Mouse (Mus musculus): ENCODE data around the gene Prkca. TPM values are rescaled to one million over a fixed set of nuclear protein-coding genes. Genes with fewer than 3 reads are reported as not detected.

The Prkca gene
- total RNA-seq, 4 experiments from 2014 or later = 28.2 to 38.1 (median 33.4) TPM

DNA sequence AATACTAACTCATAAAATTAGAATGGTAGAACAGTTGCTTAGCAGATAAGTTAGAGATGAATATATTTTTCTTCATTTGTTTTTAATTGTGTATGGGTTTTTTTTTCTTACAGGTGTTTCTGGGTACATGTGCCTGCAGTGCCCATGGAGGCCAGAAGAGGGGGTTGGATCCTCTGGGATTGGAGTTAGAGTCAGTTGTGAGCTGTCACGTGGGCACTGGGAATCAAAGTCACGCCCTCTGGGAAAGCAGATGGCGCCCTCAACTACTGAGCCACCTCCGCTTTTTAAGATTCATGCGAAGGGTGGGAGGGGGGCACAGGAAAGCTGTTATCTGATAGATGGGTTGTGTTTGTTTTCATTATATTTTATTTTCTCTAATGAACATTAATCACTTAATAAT lies 131.1 kb downstream of the Prkca start:
- DNase-seq (ENCODE audit: low spot score) = no peak

DNA sequence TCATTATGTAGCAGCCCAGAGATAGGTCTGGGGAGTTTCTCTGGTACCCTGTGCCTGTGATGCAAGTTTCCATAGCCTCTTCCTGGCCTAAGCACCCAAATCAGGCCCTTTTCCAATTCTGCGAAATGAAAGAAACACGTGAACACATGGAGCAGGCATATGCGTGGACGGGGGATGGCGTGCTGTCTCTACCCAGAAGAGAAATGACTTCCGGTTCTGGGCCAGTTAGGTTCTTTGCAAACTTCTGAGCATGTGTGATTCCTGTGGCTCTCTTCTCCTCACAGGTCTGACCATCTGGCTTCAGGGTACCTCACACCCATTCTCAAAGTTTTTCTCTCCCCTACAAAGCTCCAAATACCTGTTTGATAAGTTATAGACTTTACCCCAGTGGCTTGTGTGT lies 131.7 kb downstream of the Prkca start:
- DNase-seq (ENCODE audit: low spot score) = no peak

DNA sequence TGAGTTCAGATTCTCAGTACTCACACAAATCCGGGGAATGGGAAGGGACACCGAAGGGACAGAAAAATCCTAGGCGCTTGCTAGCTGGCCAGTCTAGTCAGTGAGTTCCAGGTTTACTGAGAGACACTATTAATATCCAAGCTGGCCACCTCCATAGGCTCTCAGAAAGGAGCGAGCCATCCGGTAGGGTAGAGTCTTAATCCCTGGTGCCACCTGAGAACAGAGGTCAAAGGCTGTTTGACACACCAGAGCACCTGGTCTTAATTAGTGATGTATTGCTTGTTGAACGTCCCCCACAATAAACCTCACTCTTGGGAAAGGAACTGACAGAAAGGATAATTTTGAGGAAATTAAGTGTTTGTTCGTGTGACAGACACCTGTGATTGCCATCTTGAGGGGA lies 133.0 kb downstream of the Prkca start:
- DNase-seq (ENCODE audit: low spot score) = no peak

DNA sequence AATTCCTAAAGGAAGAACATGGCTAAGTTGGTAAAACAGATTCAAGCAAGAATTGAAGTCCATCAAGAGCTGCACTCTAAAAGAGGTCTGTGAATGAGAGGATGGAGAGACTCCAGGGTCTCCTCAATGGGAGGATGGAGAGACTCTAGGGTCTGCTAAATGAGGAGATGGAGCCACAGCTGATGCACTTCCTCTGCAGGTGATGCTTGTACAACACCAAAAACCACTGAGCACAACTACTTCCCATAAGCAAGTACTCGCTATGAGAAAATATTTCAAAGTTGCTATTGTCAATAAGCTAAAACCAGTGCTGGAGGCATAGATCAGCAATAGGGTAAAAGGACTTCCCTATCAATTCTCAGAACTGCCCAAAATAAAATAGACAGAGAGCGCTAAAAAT lies 137.1 kb downstream of the Prkca start:
- no peak for DNase-seq (ENCODE audit: low spot score)

DNA sequence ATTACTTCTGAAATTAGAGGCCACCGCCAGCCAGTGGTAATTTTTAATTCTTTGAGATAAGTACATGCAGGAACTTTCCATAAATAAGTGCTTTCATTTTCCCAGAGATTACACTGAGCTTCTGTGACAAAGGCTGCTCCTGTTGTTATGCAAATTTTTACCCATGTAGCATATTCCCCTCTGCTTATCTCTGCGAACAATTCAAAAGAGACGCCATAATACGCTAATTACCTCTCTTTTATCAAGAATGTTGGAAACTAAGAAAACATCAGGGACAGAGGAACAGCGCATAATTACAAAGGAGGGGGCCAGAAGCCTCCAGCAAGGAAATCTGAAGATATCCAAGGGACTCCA lies 138.9 kb downstream of the Prkca start:
- no peak for DNase-seq (ENCODE audit: low spot score)

DNA sequence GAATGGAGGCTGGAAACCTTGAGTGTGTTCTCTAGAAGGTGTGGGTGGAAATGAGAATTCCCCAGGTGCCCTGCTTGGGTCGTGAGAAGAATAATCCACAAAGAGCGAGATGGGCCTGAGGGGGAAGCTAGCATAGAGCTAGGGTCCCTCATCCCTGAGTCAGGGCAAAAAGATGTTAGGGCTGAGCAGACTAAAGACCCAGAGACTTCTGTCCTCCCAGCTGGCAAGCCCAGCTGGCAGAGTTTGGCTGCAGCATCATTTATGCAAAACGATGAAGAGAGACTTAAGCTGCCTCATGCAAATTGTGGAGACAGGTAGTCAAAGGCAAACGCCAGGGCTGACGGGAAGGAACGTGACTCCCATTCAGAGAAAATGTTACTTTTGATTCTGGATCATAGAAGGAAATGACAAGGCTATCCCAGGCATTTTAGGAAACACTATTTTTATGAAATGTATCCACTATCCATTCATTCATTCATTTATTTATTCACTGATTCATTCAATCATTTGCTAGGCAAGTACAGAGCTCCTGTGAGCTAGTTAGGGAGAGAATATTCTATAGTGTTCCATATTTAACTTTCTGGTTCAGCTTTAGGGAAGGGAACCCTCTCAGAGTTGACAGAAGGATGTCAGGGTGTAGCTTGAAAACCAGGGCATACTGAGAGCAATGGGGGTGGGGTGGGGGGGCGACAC lies 139.4 kb downstream of the Prkca start:
- DNase-seq (ENCODE audit: low spot score) = no peak

DNA sequence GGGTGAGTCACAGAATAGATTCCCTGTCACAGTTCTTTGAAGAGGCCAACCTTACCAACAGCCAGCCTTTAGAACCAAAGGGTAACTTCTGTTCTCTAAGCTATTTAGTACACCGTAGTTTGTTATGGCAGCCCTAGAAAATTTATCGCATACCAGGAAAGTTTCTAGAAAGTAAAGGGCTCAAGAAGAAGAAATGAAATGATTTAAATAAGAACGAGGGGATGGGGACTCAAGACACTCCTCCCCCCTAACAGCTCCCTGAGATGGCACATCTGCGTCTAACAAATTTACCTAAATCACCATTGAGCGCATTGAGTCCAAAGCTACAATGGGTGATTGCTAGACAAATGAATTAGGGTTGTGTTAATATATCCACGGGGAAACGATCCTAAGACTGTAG lies 140.9 kb downstream of the Prkca start:
- no peak for DNase-seq (ENCODE audit: low spot score)

DNA sequence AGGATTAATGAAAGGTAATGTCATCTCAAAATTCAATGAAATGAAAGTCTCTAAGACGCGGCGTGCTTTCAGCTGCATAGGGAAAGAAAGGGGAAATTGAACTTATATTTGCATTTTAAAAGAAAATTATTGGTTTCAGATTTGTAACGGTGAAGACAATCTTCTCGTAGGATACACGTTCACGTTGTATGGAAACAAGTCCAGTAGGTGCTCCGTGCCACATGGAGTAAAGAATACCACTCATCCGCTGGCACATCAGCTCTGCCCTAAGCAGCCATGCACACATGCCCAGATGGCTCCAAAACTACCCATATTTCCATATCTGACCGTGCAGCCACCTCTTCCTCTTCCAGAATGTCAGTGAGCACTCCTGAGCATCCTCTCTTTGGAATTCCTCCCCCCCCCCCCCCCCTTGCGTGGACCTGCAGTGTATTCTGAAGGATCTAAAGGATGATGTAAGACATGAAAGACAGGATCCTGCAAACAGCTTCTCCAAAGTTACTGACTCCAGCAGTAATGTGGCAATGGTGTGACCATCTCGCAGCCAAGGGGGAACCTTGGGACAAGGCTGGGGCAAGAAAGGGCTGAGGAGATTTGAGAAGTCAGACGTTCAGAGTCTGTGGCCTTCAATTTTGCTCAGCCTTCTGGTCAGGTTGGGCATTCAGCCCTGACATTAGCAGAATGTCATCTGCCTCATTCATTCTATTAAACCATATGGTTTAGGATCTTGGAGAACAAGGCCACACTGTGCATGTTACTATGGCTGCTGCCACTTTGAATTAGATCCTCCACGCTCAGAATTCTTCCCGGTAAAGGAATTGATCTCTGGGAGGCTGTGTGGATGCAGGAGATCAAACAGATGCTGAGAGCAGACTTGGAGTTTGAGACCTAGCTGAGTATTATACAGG lies 142.8 kb downstream of the Prkca start:
- DNase-seq (ENCODE audit: low spot score) = no peak

DNA sequence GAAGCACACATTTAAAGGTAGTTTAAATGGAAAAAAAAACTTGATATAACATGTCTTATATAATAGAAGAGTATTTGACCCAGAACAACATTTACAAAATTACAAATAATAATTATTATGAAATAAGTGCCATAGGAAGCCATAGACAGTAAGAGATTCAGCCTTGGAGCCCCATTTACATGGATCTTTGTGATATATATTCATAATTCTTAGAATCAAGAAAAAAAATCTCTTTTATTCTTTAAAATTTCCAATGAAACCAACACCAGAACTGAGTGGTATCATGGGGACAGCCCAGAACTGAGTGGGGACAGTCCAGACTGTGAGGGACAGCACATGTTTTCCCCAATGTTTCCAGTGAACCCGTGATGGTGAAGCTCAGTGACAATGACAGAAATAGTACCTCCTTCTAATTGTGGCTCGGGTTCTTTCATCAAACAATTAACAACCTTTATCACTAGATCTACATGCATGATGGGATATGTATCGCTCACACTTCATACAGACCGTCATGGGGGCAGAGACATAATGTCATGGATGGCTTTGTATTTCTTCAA lies 144.2 kb downstream of the Prkca start:
- no peak for DNase-seq (ENCODE audit: low spot score)

DNA sequence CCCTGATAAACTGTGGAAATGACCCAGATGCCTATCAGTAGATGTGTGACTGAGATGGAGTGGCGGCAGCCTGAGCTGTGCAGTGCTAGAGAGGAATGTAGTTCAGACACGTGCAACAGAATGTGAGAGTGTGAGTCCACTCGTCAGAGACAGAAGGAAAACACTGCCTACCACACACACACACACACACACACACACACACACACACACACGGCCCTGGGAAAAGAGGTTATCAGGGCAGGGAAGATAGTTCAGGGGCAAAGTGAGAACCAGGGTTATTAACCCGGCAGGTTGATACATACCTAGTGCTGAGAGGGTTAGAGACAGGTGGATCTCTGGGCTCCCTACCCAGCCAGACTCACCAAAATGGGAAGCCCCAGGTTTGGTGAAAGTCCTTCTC lies 145.1 kb downstream of the Prkca start:
- DNase-seq (ENCODE audit: low spot score) = no peak

DNA sequence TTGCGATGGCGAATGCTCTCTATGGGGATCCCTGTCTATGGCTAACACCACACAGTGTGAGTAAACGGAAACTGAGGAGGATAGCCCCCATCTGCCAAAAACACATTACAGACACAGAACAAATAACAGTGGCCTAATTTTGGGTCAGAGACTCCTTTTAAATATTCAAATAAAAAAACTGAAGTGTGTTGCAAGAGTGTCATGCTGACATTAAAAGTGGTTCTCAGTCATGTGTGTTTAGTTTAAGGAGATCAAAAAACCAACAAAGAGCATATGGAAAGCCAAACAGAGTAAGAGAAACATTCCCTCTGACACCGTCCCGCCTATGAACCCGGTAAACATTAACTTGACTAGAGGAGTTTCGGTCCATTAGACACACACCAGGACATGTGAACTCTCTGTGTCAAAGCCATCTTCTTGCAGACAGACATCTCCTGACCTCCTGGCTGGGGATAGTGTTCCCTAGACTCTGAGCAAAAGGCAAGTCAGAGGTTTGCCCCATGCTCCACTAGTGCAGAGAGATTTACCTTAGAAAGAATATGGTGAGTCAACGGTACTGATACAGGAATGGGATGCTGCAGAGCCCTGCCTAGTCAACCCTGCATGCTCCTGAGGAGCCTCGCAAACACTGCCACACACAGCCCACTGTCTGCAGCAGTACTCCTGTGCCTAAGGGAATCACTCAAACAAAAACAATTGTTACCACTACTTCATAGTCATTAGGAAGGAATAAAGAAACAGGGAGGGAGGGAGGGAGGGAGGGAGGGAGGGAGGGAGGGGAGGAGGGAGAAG lies 146.1 kb downstream of the Prkca start:
- DNase-seq (ENCODE audit: low spot score) = no peak

DNA sequence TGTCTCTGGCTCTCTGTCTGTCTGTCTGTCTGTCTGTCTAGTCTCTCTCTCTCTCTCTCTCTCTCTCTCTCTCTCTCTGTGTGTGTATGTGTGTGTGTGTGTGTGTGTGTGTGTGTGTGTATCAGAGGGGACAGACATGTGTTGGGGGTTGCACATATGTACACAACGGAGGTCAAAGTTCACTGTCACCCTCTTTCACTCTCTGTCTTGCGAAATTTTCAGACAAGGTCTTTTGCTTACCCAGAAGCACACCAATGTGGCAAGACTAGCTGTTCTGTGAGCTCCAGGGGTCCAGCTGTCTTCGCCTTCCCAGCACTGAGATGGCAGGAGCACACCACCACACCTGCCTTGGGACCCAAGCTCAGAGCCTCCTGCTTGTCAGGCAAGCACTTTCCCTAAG lies 146.9 kb downstream of the Prkca start:
- DNase-seq (ENCODE audit: low spot score) = no peak

DNA sequence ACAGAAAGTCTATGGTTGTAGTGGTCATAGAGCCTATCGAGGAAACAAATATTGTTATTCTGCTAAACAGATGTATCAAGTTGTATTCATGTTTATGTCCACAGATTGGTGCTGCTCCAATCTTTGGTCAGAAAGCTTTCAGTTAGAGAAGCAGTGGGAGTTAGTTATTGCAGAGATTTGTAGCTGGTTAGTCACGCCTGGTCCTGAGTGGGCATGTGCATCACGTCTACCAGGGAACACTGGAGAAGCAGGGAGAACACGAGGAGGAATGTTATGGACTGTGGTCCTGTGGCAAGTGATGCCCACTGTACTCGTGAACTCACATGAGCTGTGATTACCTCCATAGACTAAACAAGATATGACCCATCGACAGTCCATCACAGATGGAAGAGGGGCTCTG lies 153.4 kb downstream of the Prkca start:
- DNase-seq (ENCODE audit: low spot score) = no peak

DNA sequence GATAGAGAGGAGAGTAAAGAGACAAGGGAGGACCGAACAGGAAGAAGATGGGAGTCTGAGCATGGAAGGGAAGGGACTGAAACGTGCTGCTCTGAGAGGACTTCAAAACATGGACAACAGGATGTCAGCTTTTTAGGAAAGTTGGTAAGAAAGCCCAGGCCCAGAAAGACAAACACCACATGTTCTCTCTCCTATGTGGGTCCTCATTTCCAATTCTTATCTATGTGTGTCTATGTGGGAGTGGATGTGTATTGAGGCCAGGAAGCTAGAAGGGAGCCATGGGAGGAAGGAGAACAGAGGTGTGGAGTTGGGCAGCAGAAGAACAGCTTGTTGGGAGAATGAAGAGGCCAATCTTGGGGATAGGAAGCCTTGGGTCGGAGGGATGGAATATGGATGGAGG lies 154.4 kb downstream of the Prkca start:
- DNase-seq (ENCODE audit: low spot score) = no peak

DNA sequence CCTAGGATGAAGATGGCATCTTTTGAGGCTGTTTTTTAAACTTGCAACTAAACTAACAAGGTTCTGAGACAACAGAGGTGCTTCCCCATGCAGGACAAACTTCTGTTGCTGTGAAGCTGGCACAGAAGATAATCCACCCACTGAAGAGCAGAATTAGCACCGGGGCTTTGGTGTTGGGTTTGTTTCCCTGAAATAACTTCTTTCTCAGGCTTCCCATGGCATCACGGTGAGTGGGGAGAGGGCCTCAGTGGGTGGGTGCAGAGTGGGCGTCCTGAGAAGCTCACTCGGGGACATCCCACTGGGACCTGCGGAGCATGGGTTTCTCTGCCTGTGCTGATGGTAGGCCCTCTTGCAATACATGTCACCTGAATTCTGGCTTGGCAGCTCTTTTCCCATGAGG lies 161.3 kb downstream of the Prkca start:
- DNase-seq (ENCODE audit: low spot score) = no peak

DNA sequence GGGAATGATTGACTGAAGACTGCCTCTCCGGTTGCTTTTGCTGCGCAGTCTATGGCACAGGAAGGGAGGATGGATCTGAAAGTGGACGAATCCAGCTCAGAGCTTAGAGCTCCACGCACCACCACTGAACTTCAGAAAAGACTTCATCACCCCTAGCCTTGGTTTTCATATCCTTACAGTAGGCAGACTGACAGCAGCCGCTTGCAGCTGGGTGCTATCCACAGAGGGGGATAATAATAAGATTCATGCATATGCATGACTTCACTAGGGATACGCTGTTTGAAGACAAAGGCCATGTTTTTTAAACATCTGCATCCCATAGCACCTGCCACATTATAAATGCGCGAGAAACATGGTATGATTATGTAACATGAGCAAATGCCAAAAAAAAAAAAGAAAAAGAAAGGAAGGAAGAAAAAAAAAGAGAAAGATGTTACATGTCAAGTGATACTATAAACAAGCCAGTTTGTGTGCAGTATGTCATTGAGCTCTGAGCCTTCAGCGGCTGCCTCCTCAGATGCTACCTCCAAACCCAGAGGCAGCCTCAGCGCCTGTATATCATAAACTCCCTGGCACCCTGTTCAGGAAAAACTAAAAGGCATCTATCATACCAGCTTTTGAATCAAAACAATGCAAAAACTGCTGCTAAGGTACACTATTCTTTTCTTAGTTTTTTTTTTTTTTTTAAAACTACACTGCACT lies 162.6 kb downstream of the Prkca start:
- DNase-seq (ENCODE audit: low spot score) = no peak

DNA sequence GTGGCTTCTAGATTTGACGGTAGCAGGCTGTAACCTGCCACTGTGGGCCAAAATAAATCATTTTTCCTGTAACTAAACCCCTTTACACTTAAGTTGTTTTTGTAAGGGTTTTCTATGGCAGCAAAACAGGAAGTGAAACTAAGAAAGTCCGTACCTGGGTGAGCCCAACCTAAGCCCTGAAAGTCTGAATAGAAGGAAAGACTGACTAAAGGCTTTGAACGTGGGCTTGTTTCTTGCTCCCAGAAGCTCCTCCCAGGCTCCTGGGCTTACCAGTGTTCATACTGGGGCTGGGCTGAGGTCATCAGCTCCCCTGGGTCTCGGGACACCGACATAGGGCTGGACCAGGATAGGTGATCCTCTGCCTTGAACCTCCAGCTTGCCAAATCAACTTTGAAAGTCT lies 164.9 kb downstream of the Prkca start:
- DNase-seq (ENCODE audit: low spot score) = no peak

DNA sequence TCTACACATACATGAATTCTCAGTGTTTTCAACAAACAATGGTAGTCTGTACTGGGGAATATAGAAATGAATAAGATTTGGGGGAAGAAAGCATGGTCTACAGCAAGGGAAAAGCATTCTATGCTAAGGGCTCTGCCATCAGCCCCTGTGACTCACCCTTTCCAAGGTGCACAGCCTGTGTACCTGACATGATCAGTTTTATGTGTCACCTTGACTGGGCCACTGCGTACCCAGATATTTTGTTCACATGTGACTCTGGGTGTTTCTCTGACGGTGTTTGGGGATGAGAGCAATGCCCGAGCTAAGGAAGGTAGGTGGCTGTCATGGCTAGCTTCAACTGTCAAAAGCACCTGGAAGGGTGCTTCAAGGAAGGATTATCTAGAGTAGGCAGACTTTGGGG lies 165.5 kb downstream of the Prkca start:
- DNase-seq (ENCODE audit: low spot score) = no peak

DNA sequence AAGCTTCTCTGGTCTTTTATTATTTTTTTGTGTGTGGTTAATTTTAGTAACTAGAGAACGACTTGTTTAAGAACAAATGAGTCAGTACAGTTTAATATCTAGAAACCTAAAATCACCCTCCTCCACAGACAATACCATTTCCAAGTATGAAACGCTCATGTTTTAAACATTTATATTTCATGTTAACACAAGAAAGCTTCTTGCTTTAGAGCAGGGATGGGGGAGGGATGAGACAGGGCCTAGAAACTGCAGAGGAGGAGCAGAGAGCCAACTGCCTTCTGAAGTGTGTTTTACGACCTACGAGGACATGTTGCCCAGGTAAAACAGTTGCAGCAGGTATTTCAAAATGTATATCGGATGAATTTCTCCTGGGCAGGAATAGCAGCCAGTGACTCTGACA lies 167.0 kb downstream of the Prkca start:
- DNase-seq (ENCODE audit: low spot score) = no peak

DNA sequence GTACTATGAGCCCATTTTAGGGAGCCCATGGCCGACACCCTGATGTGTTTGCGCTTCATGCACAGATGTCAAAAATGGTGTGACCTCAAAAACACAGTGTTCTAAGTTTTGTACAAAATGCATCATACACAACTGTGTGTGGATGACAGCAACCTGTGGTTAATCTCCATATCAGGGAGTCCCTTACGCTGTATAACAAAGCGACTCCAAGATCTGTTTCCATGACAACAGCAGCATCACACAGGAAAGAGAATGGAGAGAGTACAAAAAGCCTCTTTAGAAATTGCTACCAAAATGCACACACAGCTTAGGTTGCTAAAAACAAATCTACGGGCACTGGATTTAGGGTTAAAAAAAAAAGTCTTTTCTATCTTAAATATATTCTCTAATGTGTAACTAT lies 171.8 kb downstream of the Prkca start:
- no peak for DNase-seq (ENCODE audit: low spot score)

DNA sequence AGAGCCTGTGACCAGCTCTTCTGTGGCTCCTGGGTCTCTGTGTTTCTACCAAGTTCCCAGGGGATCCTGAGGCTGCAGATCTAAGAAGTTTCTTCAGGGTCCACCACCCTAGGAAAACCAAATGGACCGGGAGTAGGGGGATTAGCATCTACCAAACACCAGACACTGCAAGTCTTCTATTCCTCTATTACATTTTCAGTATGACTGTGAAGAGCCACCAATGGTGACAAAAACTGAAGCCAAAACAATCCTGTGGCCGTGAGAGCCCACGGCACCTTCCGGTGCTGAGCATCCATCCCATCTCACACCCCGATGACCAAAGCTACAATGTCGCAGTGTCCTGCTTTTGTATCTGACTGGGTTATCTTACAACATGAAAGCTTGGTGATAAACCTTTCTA lies 172.5 kb downstream of the Prkca start:
- no peak for DNase-seq (ENCODE audit: low spot score)

DNA sequence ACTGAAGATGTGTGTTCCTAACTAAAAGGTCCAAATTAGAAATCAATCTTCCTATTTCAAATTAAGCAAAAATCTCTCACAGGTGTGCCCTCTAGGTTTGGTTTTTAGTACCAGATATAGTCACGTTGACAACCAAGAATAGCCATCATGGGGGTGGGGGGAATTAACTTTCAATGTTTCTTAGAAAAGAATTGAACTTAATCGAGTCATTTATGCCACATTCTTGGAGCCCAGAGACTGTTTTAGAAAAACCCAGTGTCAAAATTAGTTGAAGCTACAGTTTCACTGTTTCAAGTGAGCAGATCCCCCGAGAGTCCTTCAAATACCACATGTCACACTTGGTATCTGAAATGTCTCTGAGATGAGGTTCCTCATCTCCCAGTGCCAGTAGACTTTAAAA lies 173.6 kb downstream of the Prkca start:
- no peak for DNase-seq (ENCODE audit: low spot score)
